Mouse (Mus musculus) adipose tissue, adult 10 weeks (tissue): ENCODE measurements around the gene Gng4. TPM values are rescaled to one million over a fixed set of nuclear protein-coding genes. Genes with fewer than 3 reads are reported as not detected.

Source experiments
- polyA plus RNA-seq: library from polyadenylated mRNA; stranded (reverse); fragments of 350-450 nt; fragmentation: Illumina TruSeq; extraction: RNeasy Lipid Tissue Mini Kit (QIAGEN cat#74804); gene quantifications from one replicate; pipeline ENCODE4 v1.2.3, GENCODE M21; 2014; ENCODE audit warnings: low read depth, low replicate concordance

Gng4 gene
- 4.2 TPM for polyA plus RNA-seq

DNA sequence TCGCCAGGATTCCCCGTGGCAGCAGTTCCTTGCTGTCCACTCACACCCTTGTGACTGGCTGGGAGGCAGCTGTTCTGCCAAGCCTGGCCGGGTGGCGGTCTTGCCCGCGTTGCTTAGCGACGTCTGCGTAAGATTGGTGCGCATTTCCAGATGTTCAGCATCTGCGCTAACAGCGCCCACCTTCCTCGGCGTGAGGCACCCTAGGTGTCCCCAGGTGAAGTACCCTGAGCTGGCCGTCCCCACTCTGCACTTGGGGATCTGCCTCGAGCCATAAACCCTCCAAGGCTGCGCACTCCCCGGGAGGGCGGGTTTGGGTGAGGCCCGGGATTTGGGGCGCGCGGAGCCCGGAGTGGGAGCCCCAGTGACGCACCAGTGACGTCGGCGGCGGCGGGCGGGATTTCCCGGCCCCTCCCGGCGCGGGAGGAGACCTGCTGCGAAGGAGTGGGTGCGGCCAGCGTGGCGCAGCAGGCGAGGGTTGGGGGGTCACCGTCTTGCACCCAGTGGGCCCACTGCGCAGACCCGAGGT is at the start of gene Gng4:
Gng4 (plus strand) TSS at position 166 of the 526 bp plus-strand sequence.

Other genes with a start within 250 kb of the Gng4 start
- 5.9 TPM for gene Lyst, start 193.7 kb upstream of the Gng4 start, polyA plus RNA-seq
- 23.7 TPM for gene B3galnt2, start 170.4 kb downstream of the Gng4 start, polyA plus RNA-seq